8 mouse cellular contexts compared by ENCODE assay signal in the genomic region with DNA sequence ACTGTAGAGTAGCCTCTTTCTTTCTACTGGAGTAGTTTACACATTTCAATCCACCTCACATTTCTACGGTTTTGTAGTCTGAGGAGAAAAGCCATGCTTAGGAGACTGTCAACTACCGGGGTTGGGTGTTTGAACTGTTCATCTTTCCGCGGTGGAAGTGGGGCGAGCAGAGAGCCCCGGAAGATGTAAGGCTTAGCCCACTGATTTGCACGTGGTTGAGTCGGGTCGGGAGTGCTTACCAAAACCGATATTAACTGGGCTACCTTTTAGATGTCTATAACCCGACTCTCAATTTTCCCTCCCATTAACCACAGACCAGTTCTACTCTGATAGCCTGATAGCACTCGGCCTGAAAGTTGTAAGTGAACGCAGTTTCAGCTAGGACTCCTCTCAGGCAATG. TPM values are rescaled to one million over a fixed set of nuclear protein-coding genes. Genes with fewer than 3 reads are reported as not detected.
A peak's percentile ranks its signal among the peaks of the same experiment; 100 is the strongest.
DNase-seq lines count a peak whose midpoint lies in the region; ATAC-seq and TF ChIP-seq lines count a peak whose summit lies in the region.

No protein-coding gene starts in this region.

- peaks cover 53% of the 10 kb centered on the region for H3K27me3 ChIP-seq in heart, embryonic 15.5 days
- peaks cover 26% of the 10 kb centered on the region for H3K27me3 ChIP-seq in heart, adult 2 months (ENCODE audit: control insufficient read depth, insufficient read depth, low read length)
- peaks cover 6% of the 10 kb centered on the region; the same call in 1 of the 2 replicates for H3K27me3 ChIP-seq in forebrain, embryonic 14.5 days (replicated peaks; ENCODE audit: control insufficient read depth, insufficient read depth, low read length)
- H3K27me3 ChIP-seq in midbrain, embryonic 14.5 days (ENCODE audit: control insufficient read depth, insufficient read depth, low read length): peaks cover 3% of the 10 kb centered on the region; the same call in 1 of the 2 replicates

- no peak for ATAC-seq in heart, embryonic 15.5 days (replicated peaks; ENCODE audit: insufficient number of reproducible peaks, insufficient read depth, low FRiP score, low read depth)
- peak; percentile 27 for ATAC-seq in CD4-positive, CD25-positive, alpha-beta regulatory T cell, adult 4 months
- ATAC-seq in forebrain, embryonic 14.5 days: no peak
- ATAC-seq in midbrain, embryonic 14.5 days (ENCODE audit: low FRiP score, low TSS enrichment): no peak
- ATAC-seq in monocyte, adult 5-6 weeks (replicated peaks; ENCODE audit: insufficient number of reproducible peaks, low FRiP score, low TSS enrichment, poor library complexity, severe bottlenecking): no peak

- H3K27ac ChIP-seq in heart, embryonic 15.5 days: no peak overlapping the region
- H3K27ac ChIP-seq in heart, adult 2 months: no peak overlapping the region
- no peak overlapping the region for H3K27ac ChIP-seq in forebrain, embryonic 14.5 days (ENCODE audit: low read depth, low read length)
- no peak overlapping the region for H3K27ac ChIP-seq in midbrain, embryonic 14.5 days (replicated peaks; ENCODE audit: low read depth, low read length)

- H3K9ac ChIP-seq in heart, embryonic 15.5 days: no peak overlapping the region
- H3K9ac ChIP-seq in heart, adult 2 months (ENCODE audit: low read depth, low read length): no peak overlapping the region
- peak overlapping the region; percentile 75; the same call in 1 of the 2 replicates for H3K9ac ChIP-seq in forebrain, embryonic 14.5 days (ENCODE audit: low read length)
- H3K9ac ChIP-seq in midbrain, embryonic 14.5 days (replicated peaks; ENCODE audit: low read length): peak overlapping the region; percentile 79

- intact Hi-C loops in heart, adult 2 months (cut with DNase I): no loop called here
- intact Hi-C loops in left cerebral cortex, postnatal 36 days (cut with DNase I): loop anchor here (10.0 kb wide), 1 partner anchor 168 kb away; no protein-coding TSS in a partner anchor

- peak overlapping the region; percentile 99 for H3K4me2 ChIP-seq in heart, embryonic 15.5 days
- H3K4me2 ChIP-seq in forebrain, embryonic 14.5 days (ENCODE audit: low read length): peak overlapping the region; percentile 75
- H3K4me2 ChIP-seq in midbrain, embryonic 14.5 days (ENCODE audit: low read length): peak overlapping the region; percentile 65

- peak overlapping the region; percentile 69 for H3K4me3 ChIP-seq in heart, embryonic 15.5 days
- H3K4me3 ChIP-seq in heart, adult 2 months: no peak overlapping the region
- H3K4me3 ChIP-seq in forebrain, embryonic 14.5 days (ENCODE audit: low read depth, low read length): peak overlapping the region; percentile 44
- H3K4me3 ChIP-seq in midbrain, embryonic 14.5 days (replicated peaks; ENCODE audit: low read depth, low read length): peak overlapping the region; percentile 69

- TF ChIP-seq CTCF in heart, adult 2 months (IDR thresholded peaks at IDR 0.05): no peak

- TF ChIP-seq POLR2A in heart, adult 2 months (IDR thresholded peaks at IDR 0.05; ENCODE audit: insufficient read depth, low read depth, low read length): no peak

- H3K9me3 ChIP-seq in heart, embryonic 15.5 days (replicated peaks): no peaks in the 10 kb centered on the region
- no peaks in the 10 kb centered on the region for H3K9me3 ChIP-seq in forebrain, embryonic 14.5 days (replicated peaks; ENCODE audit: control insufficient read depth, low read length)
- no peaks in the 10 kb centered on the region for H3K9me3 ChIP-seq in midbrain, embryonic 14.5 days (ENCODE audit: control insufficient read depth, low read length)

- WGBS in heart, embryonic 15.5 days: 17% methylated on average over 13 of the region's 13 CpGs
- 31% methylated on average over 13 of the region's 13 CpGs for WGBS in heart, adult 2 months
- WGBS in forebrain, embryonic 14.5 days: 7% methylated on average over 13 of the region's 13 CpGs
- 3% methylated on average over 13 of the region's 13 CpGs for WGBS in midbrain, embryonic 14.5 days

- DNase-seq in heart, adult 2 months: no peak
- no peak for DNase-seq in forebrain, embryonic 14.5 days (ENCODE audit: low spot score)
- peak; percentile 46 for DNase-seq in midbrain, embryonic 14.5 days
- DNase-seq in right cerebral cortex, postnatal 25 days: no peak
- DNase-seq in left cerebral cortex, postnatal 36 days (ENCODE audit: low spot score in 2 of 2): no peak

- no peaks in the 10 kb centered on the region for H3K79me2 ChIP-seq in heart, adult 2 months (replicated peaks; ENCODE audit: control insufficient read depth, insufficient read depth, low read length)

- H3K4me1 ChIP-seq in heart, embryonic 15.5 days (replicated peaks): peaks cover 39% of the 10 kb centered on the region
- peaks cover 1% of the 10 kb centered on the region; the same call in 1 of the 2 replicates for H3K4me1 ChIP-seq in heart, adult 2 months (ENCODE audit: control insufficient read depth, insufficient read depth, low read length)
- 0 out of 2 replicates have a peak, but pooled peaks cover 5% of the 10 kb centered on the region for H3K4me1 ChIP-seq in forebrain, embryonic 14.5 days (ENCODE audit: control insufficient read depth, insufficient read depth, low read length)
- H3K4me1 ChIP-seq in midbrain, embryonic 14.5 days (ENCODE audit: control insufficient read depth, insufficient read depth, low read length): peaks cover 21% of the 10 kb centered on the region

- no peaks in the 10 kb centered on the region for H3K36me3 ChIP-seq in heart, embryonic 15.5 days
- no peaks in the 10 kb centered on the region for H3K36me3 ChIP-seq in heart, adult 2 months (ENCODE audit: control insufficient read depth, insufficient read depth, low read length)
- H3K36me3 ChIP-seq in forebrain, embryonic 14.5 days (ENCODE audit: control insufficient read depth, insufficient read depth, low read length): no peaks in the 10 kb centered on the region
- H3K36me3 ChIP-seq in midbrain, embryonic 14.5 days (ENCODE audit: control insufficient read depth, insufficient read depth, low read length): peaks cover 8% of the 10 kb centered on the region; the same call in 1 of the 2 replicates

- TF ChIP-seq EP300 in heart, adult 2 months (IDR thresholded peaks at IDR 0.05; ENCODE audit: insufficient read depth, low read depth, low read length): no peak

RNA-seq across cellular contexts. Expression of gene Lef1, which starts 2.8 kb away (rescaled TPM):
- polyA plus RNA-seq in heart, embryonic 15.5 days (2015; fragmentation: Nextera tagmentation; extraction: Ambion mirVana): 6.5 and 21.8 TPM in 2 replicates
- total RNA-seq in heart, adult 2 months (2021): under 1 TPM; 0.23 to 0.34 TPM
- 0.88 and 1.5 TPM in 2 replicates for polyA plus RNA-seq in heart, adult 2 months (2012; rRNA removed)
- polyA plus RNA-seq in CD4-positive, CD25-positive, alpha-beta regulatory T cell, adult 4 months (2017; shearing (Covaris generic)): 100 to 1,000 TPM; 208 to 272 TPM
- 15.6 and 16.5 TPM in 2 replicates for polyA plus RNA-seq in forebrain, embryonic 14.5 days (2014; fragmentation: Nextera tagmentation; extraction: Ambion mirVana)
- polyA plus RNA-seq in midbrain, embryonic 14.5 days (2014; fragmentation: Nextera tagmentation; extraction: Ambion mirVana): 75.4 and 93.8 TPM in 2 replicates
- 4.7 to 20.3 TPM (median 18.9 TPM) in 3 replicates for total RNA-seq in monocyte, adult 5-6 weeks (2017)
- total RNA-seq in left cerebral cortex, postnatal 36 days (2021): 1 to 10 TPM; 5.6 to 8.1 TPM

Comparison
In these comparisons a context has a peak if more than half of its experiments do, and no peak if none do; other contexts are left out.
1. H3K9ac ChIP-seq: peak in forebrain, embryonic 14.5 days (single experiment) and midbrain, embryonic 14.5 days (single experiment); none in heart, embryonic 15.5 days (single experiment) and heart, adult 2 months (single experiment).
2. Peak in every context shown above with its lines, with median percentiles within 50 percentile points of each other: H3K4me2 ChIP-seq.